Mouse (Mus musculus): Measurements from ENCODE around the gene Cntn3.
A peak's percentile ranks its signal among the peaks of the same experiment; 100 is the strongest.
"Not testable (repeated sequence)": the region's sequence is repeated elsewhere in the genome, so short reads cannot be mapped to it uniquely, and the experiment has no call there.

Gene Cntn3

GRCm38 (mm10) chr6:102573001-102573400, at the start of gene Cntn3:
Gene Cntn3, minus strand, starts transcription at chr6:102573101.
- DNase-seq: not testable (repeated sequence)

- DNase-seq: no peak
Observed at GRCm38 (mm10) chr6:102600773-102601172, 27.9 kb upstream of the Cntn3 start.

- no peak for DNase-seq
Observed at GRCm38 (mm10) chr6:102597756-102598155, 24.9 kb upstream of the Cntn3 start.

- no peak for DNase-seq
Observed at GRCm38 (mm10) chr6:102590151-102590550, 17.2 kb upstream of the Cntn3 start.

- DNase-seq: no peak
Observed at GRCm38 (mm10) chr6:102589311-102589710, 16.4 kb upstream of the Cntn3 start.

GRCm38 (mm10) chr6:102586056-102586455, 13.2 kb upstream of the Cntn3 start:
- no peak for DNase-seq

GRCm38 (mm10) chr6:102583578-102583977, 10.7 kb upstream of the Cntn3 start:
- DNase-seq: no peak

GRCm38 (mm10) chr6:102567496-102567895, 5.4 kb downstream of the Cntn3 start:
- no peak for DNase-seq

- no peak for DNase-seq
Observed at GRCm38 (mm10) chr6:102565228-102565627, 7.7 kb downstream of the Cntn3 start.

- peak in 1 of 2 experiments; percentile 3 for DNase-seq
Observed at GRCm38 (mm10) chr6:102564011-102564731, 8.7 kb downstream of the Cntn3 start.

GRCm38 (mm10) chr6:102563431-102563830, 9.5 kb downstream of the Cntn3 start:
- no peak for DNase-seq

GRCm38 (mm10) chr6:102557521-102557920, 15.4 kb downstream of the Cntn3 start:
- no peak for DNase-seq

- DNase-seq: no peak
Observed at GRCm38 (mm10) chr6:102556497-102556896, 16.4 kb downstream of the Cntn3 start.

- no peak for DNase-seq
Observed at GRCm38 (mm10) chr6:102555814-102556437, 17.0 kb downstream of the Cntn3 start.

GRCm38 (mm10) chr6:102555067-102555657, 17.7 kb downstream of the Cntn3 start:
- no peak for DNase-seq

GRCm38 (mm10) chr6:102541633-102542412, 31.1 kb downstream of the Cntn3 start:
- no peak for DNase-seq

- no peak for DNase-seq
Observed at GRCm38 (mm10) chr6:102535599-102535998, 37.3 kb downstream of the Cntn3 start.

GRCm38 (mm10) chr6:102523037-102523436, 49.9 kb downstream of the Cntn3 start:
- DNase-seq: no peak

- DNase-seq: no peak
Observed at GRCm38 (mm10) chr6:102520977-102521376, 51.9 kb downstream of the Cntn3 start.

GRCm38 (mm10) chr6:102515231-102515630, 57.7 kb downstream of the Cntn3 start:
- no peak for DNase-seq

- no peak for DNase-seq
Observed at GRCm38 (mm10) chr6:102512085-102512484, 60.8 kb downstream of the Cntn3 start.

GRCm38 (mm10) chr6:102485509-102485908, 87.4 kb downstream of the Cntn3 start:
- no peak for DNase-seq

Data from thymus, postnatal 36 days (tissue).